9 mouse cellular contexts compared by ENCODE assay signal in the genomic region with DNA sequence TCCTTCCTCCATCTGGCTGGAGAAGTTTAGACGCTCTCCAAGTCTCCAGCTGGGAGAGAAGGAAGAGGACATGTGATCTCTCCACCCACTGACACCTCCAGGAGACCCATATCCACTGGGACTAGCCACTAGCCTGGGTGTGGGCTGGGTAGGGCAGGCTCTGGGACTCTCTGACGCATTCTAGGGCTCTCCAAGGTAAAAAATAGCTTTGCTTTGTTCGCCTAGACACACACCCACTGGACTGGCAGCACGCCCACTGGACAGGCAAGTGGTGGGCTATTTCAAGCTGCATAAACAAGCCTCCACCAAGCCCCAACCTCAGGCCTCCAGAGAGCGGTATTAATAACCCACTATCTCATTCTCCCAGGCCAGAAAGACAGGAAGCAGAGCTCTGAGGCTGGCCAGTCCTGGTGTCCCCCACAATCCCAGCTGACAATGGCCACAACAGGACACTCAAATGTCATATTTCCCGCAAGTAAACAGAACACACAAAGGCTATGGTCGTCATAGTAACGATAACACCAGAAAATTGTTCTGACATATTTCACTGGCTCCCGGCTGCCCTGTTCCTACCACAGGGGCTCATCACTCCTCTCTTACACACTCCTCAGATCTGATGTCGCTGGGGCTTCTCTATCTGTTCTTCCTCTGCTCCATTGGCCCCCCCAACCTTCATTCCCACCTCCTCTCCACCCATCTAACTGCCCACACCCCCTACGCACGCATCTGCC. TPM values are rescaled to one million over a fixed set of nuclear protein-coding genes. Genes with fewer than 3 reads are reported as not detected.
DNase-seq lines count a peak whose midpoint lies in the region; ATAC-seq and TF ChIP-seq lines count a peak whose summit lies in the region.
"Had no signal": no experiment of that assay in that cellular context is flagged by ENCODE, and none has a peak within 500 bp of the region (broad histone marks: within the 10 kb centered on the region; RNA-seq: fewer than 3 reads in every experiment).

No protein-coding gene starts in this region.

- H3K9ac ChIP-seq in forebrain, embryonic 16.5 days (replicated peaks; ENCODE audit: low read depth, low read length), result no peak overlapping the region
- peak overlapping the region; percentile 21; the same call in 1 of the 2 replicates for H3K9ac ChIP-seq in heart, postnatal 0 days (replicated peaks; ENCODE audit: low read depth, low read length)

- H3K27me3 ChIP-seq in forebrain, embryonic 16.5 days (replicated peaks; ENCODE audit: control insufficient read depth, insufficient read depth, low read length), result no peaks in the 10 kb centered on the region
- H3K27me3 ChIP-seq in heart, postnatal 0 days (ENCODE audit: control insufficient read depth, insufficient read depth, low read length), result no peaks in the 10 kb centered on the region

- H3K4me2 ChIP-seq in forebrain, embryonic 16.5 days (ENCODE audit: low read length), result no peak overlapping the region
- H3K4me2 ChIP-seq in heart, postnatal 0 days (ENCODE audit: low read depth, low read length), result 0 out of 2 replicates have a peak overlapping the region, but pooled peaks have one; percentile 20

- H3K4me3 ChIP-seq in forebrain, embryonic 16.5 days (replicated peaks; ENCODE audit: low read length), result no peak overlapping the region
- no peak overlapping the region for H3K4me3 ChIP-seq in heart, postnatal 0 days (ENCODE audit: low read depth, low read length)

- DNase-seq in layer of hippocampus, adult 18-20 months (ENCODE audit: low spot score in 2 of 2), result peak; percentile 30 to 37
- no peak for DNase-seq in layer of hippocampus, adult 9-10 months (ENCODE audit: low spot score)
- peak; percentile 99 for DNase-seq in heart, postnatal 0 days (ENCODE audit: low spot score)
- peak; percentile 26 for DNase-seq in left cerebral cortex, adult 11 months (ENCODE audit: low spot score)
- peak; percentile 93 for DNase-seq in lung, postnatal 36 days
- DNase-seq in urinary bladder, postnatal 10 days (ENCODE audit: low spot score), result no peak

- H3K36me3 ChIP-seq in forebrain, embryonic 16.5 days (ENCODE audit: control insufficient read depth, insufficient read depth), result no peaks in the 10 kb centered on the region
- H3K36me3 ChIP-seq in heart, postnatal 0 days (replicated peaks; ENCODE audit: control insufficient read depth, insufficient read depth, low read length), result no peaks in the 10 kb centered on the region

- 0 out of 2 replicates have a peak, but pooled peaks have one; percentile 20 for ATAC-seq in forebrain, embryonic 16.5 days
- peak; percentile 95 for ATAC-seq in heart, postnatal 0 days (ENCODE audit: insufficient read depth, low read depth)
- no peak for ATAC-seq in erythroblast, adult 5-6 weeks (replicated peaks; ENCODE audit: low FRiP score, poor library complexity, severe bottlenecking)
- ATAC-seq: Patski had no signal

- H3K4me1 ChIP-seq in forebrain, embryonic 16.5 days (replicated peaks; ENCODE audit: control insufficient read depth, insufficient read depth, low read length), result no peaks in the 10 kb centered on the region
- H3K4me1 ChIP-seq in heart, postnatal 0 days (ENCODE audit: control insufficient read depth, insufficient read depth), result peaks cover 31% of the 10 kb centered on the region

- peak; percentile 99 for TF ChIP-seq EP300 in heart, postnatal 0 days (IDR thresholded peaks at IDR 0.05; ENCODE audit: low read depth)

- 83% methylated on average over 12 of the region's 12 CpGs for WGBS in forebrain, embryonic 16.5 days
- WGBS in heart, postnatal 0 days, result 17% methylated on average over 12 of the region's 12 CpGs

- H3K27ac ChIP-seq in forebrain, embryonic 16.5 days (ENCODE audit: low read length), result no peak overlapping the region
- peak overlapping the region; percentile 98 for H3K27ac ChIP-seq in heart, postnatal 0 days (ENCODE audit: low read depth)

- H3K9me3 ChIP-seq in forebrain, embryonic 16.5 days (ENCODE audit: control insufficient read depth, low read length), result no peaks in the 10 kb centered on the region
- H3K9me3 ChIP-seq in heart, postnatal 0 days (replicated peaks; ENCODE audit: control insufficient read depth, low read length), result no peaks in the 10 kb centered on the region

- TF ChIP-seq CTCF in heart, postnatal 0 days (IDR thresholded peaks at IDR 0.05; ENCODE audit: low read depth), result no peak

RNA-seq across cellular contexts. Expression of gene Ssu2, which starts 14.3 kb away (rescaled TPM):
- total RNA-seq in layer of hippocampus, adult 18-20 months (2021), result under 1 TPM in 1 of 2 experiments, not detected in 1; 0.46 TPM
- not detected in 2 replicates for polyA plus RNA-seq in forebrain, embryonic 16.5 days (2015; fragmentation: Nextera tagmentation; extraction: Ambion mirVana)
- 9.2 and 17.4 TPM in 2 replicates for total RNA-seq in heart, postnatal 0 days (2014; rRNA removed; ENCODE audit: low replicate concordance)
- polyA plus RNA-seq in heart, postnatal 0 days (2015; fragmentation: Nextera tagmentation; extraction: Ambion mirVana), result 3.2 and 5.1 TPM in 2 replicates
- not detected in 2 replicates for total RNA-seq in erythroblast, adult 5-6 weeks (2015; ENCODE audit: low replicate concordance)
- not detected in 2 replicates for total RNA-seq in erythroblast, adult 5-6 weeks (2017; ENCODE audit: low replicate concordance)
- polyA plus RNA-seq: Patski had no signal

RNA-seq across cellular contexts. Expression of gene Cav3, which starts 57.2 kb away (rescaled TPM):
- under 1 TPM; 0.86 to 0.92 TPM for total RNA-seq in layer of hippocampus, adult 18-20 months (2021)
- polyA plus RNA-seq in forebrain, embryonic 16.5 days (2015; fragmentation: Nextera tagmentation; extraction: Ambion mirVana), result 0.29 TPM in 1 of 2 replicates, not detected in the other
- 148 and 161 TPM in 2 replicates for total RNA-seq in heart, postnatal 0 days (2014; rRNA removed; ENCODE audit: low replicate concordance)
- 188 and 201 TPM in 2 replicates for polyA plus RNA-seq in heart, postnatal 0 days (2015; fragmentation: Nextera tagmentation; extraction: Ambion mirVana)
- total RNA-seq in erythroblast, adult 5-6 weeks (2015; ENCODE audit: low replicate concordance), result not detected in 2 replicates
- not detected in 2 replicates for total RNA-seq in erythroblast, adult 5-6 weeks (2017; ENCODE audit: low replicate concordance)
- polyA plus RNA-seq: Patski had no signal

Comparison
In these comparisons a context has a peak if more than half of its experiments do, and no peak if none do; other contexts are left out.
1. DNase-seq: peak in layer of hippocampus, adult 18-20 months (2 of 2), heart, postnatal 0 days (single experiment), left cerebral cortex, adult 11 months (single experiment) and lung, postnatal 36 days (single experiment); none in layer of hippocampus, adult 9-10 months (single experiment) and urinary bladder, postnatal 10 days (single experiment).
2. RNA of gene Cav3, which starts 57.2 kb away (total RNA-seq): 148 to 161 TPM in heart, postnatal 0 days; 0.86 to 0.92 TPM in layer of hippocampus, adult 18-20 months and not detected in erythroblast, adult 5-6 weeks; every median in the first group is over 10 times any median in the second.